Mouse (Mus musculus): Measurements from ENCODE around the gene Slc23a4. TPM values are rescaled to one million over a fixed set of nuclear protein-coding genes. Genes with fewer than 3 reads are reported as not detected.

Gene Slc23a4
- total and polyA plus RNA-seq, 2 experiments from 2014 or later = 0.68 to 2.6 TPM

DNA sequence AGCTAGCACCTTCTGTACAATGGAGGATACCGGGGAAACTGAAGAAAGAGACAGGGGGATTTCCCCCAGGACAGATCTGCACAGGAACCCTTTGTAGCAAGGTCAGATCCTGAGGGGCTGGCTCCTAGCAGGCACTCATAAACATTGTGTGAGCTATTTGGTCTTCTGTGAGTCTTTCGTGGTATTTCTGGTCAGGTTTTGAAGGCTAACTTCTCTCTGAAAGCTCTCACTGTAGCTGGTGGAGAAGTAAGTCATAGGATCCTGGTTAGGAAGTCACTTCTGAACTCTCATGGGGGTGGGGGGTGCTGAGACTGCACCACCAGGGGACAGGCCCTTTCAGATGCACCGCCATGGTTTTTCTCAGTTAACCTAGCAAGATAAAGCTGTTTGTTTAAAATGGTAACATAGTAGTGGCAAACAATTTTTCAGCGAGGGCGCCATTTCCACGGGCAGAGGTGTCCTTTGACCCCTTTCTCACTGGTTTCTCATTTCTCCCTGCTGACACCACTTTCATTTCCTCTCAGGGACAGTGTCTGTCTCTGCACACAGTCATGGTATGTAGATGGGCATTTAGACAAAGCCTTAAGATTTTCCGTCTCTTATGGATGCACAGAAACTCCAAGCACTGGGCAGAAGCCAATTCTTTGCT, 49.8 kb downstream of the Slc23a4 start:
- no peaks in the 10 kb centered on the region for H3K27me3 ChIP-seq (ENCODE audit: insufficient read depth, low read length)
- H3K9ac ChIP-seq (replicated peaks; ENCODE audit: low read length) = no peak overlapping the region
- H3K9me3 ChIP-seq (ENCODE audit: low read length) = no peaks in the 10 kb centered on the region
- H3K27ac ChIP-seq = no peak overlapping the region
- DNase-seq (ENCODE audit: low spot score) (no peak), ATAC-seq (no peak)
- no peak for TF ChIP-seq CTCF (IDR thresholded peaks at IDR 0.05; ENCODE audit: low read depth)
- H3K4me3 ChIP-seq (ENCODE audit: low read length) = no peak overlapping the region
- H3K4me2 ChIP-seq (ENCODE audit: low read depth, low read length) = no peak overlapping the region
- no peaks in the 10 kb centered on the region for H3K36me3 ChIP-seq (ENCODE audit: insufficient read depth, low read length)
- WGBS = 75% methylated on average over 7 of the region's 7 CpGs
- H3K4me1 ChIP-seq (ENCODE audit: insufficient read depth, low read length) = no peaks in the 10 kb centered on the region

GRCm38 (mm10) chr6:34936743-34937142, 51.5 kb downstream of the Slc23a4 start:
- 77% methylated on average over 5 of the region's 5 CpGs for WGBS
- Histone ChIP-seq H3K4me1 (ENCODE audit: insufficient read depth, low read length) (no peaks in the 10 kb centered on the region), H3K27ac (no peak overlapping the region), H3K27me3 (ENCODE audit: insufficient read depth, low read length) (no peaks in the 10 kb centered on the region), H3K9ac (replicated peaks; ENCODE audit: low read length) (no peak overlapping the region), H3K9me3 (ENCODE audit: low read length) (no peaks in the 10 kb centered on the region), H3K36me3 (ENCODE audit: insufficient read depth, low read length) (no peaks in the 10 kb centered on the region), H3K4me3 (ENCODE audit: low read length) (no peak overlapping the region), H3K4me2 (ENCODE audit: low read depth, low read length) (no peak overlapping the region)
- DNase-seq (ENCODE audit: low spot score) (no peak), ATAC-seq (no peak)
- no peak for TF ChIP-seq CTCF (IDR thresholded peaks at IDR 0.05; ENCODE audit: low read depth)

DNA sequence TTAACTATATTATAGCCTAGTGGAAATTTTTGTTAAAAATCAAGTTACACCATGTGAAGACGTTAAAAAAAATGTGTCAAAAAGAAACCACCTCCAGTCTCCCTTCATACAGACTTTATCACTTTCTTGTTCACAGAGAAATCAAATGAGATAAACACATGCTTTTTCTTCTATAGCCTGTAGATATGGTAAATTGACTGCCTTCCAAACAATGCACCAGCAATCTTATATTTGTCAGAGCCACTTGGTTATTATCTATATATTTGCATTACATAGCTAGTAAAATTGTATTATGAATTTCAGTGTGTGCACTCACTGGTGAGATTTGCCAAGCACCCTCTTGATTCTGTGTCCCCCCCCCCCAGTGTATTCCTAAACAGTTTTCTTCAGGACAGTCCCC, 55.6 kb downstream of the Slc23a4 start:
- ATAC-seq (no peak), DNase-seq (ENCODE audit: low spot score) (no peak)
- no peak for TF ChIP-seq CTCF (IDR thresholded peaks at IDR 0.05; ENCODE audit: low read depth)
- WGBS = 89% methylated on average over 1 of the region's 1 CpGs
- Histone ChIP-seq H3K36me3 (ENCODE audit: insufficient read depth, low read length) (no peaks in the 10 kb centered on the region), H3K4me1 (ENCODE audit: insufficient read depth, low read length) (no peaks in the 10 kb centered on the region), H3K9ac (replicated peaks; ENCODE audit: low read length) (no peak overlapping the region), H3K4me2 (ENCODE audit: low read depth, low read length) (no peak overlapping the region), H3K27me3 (ENCODE audit: insufficient read depth, low read length) (no peaks in the 10 kb centered on the region), H3K27ac (no peak overlapping the region), H3K9me3 (ENCODE audit: low read length) (no peaks in the 10 kb centered on the region), H3K4me3 (ENCODE audit: low read length) (no peak overlapping the region)

GRCm38 (mm10) chr6:34927594-34927993, 60.6 kb downstream of the Slc23a4 start:
- no peaks in the 10 kb centered on the region for H3K27me3 ChIP-seq (ENCODE audit: insufficient read depth, low read length)
- no peak for DNase-seq (ENCODE audit: low spot score)
- H3K27ac ChIP-seq = no peak overlapping the region
- no peak for TF ChIP-seq CTCF (IDR thresholded peaks at IDR 0.05; ENCODE audit: low read depth)
- no peak overlapping the region for H3K4me2 ChIP-seq (ENCODE audit: low read depth, low read length)
- no peak overlapping the region for H3K9ac ChIP-seq (replicated peaks; ENCODE audit: low read length)
- 93% methylated on average over 8 of the region's 8 CpGs for WGBS
- H3K4me3 ChIP-seq (ENCODE audit: low read length) = no peak overlapping the region
- ATAC-seq = no peak
- no peaks in the 10 kb centered on the region for H3K4me1 ChIP-seq (ENCODE audit: insufficient read depth, low read length)
- H3K9me3 ChIP-seq (ENCODE audit: low read length) = no peaks in the 10 kb centered on the region
- no peaks in the 10 kb centered on the region for H3K36me3 ChIP-seq (ENCODE audit: insufficient read depth, low read length)

DNA sequence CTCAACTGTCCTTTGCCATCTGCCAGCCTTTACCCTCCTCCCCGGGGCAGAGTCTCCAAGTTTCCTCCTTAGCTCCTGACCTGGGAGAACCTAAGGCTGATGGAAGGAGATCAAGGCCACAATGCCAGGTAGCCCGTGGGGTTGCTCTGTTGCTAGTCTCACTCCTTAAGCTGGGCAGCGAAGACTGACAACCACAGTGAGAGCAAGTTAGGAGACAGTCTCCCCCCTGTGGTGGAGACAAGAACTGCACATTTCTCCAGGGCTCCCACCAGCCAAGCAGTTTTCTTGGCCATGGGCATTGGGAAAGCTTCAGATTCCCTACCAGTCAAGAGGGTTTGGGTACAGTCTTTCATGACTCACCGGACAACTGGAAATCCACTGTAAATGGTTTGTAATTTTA, 61.0 kb downstream of the Slc23a4 start:
- Histone ChIP-seq H3K9me3 (ENCODE audit: low read length) (no peaks in the 10 kb centered on the region), H3K9ac (replicated peaks; ENCODE audit: low read length) (no peak overlapping the region), H3K36me3 (ENCODE audit: insufficient read depth, low read length) (no peaks in the 10 kb centered on the region), H3K4me1 (ENCODE audit: insufficient read depth, low read length) (no peaks in the 10 kb centered on the region), H3K4me2 (ENCODE audit: low read depth, low read length) (no peak overlapping the region), H3K27me3 (ENCODE audit: insufficient read depth, low read length) (no peaks in the 10 kb centered on the region), H3K4me3 (ENCODE audit: low read length) (no peak overlapping the region), H3K27ac (no peak overlapping the region)
- peak; percentile 81 for TF ChIP-seq CTCF (IDR thresholded peaks at IDR 0.05; ENCODE audit: low read depth)
- 43% methylated on average over 4 of the region's 4 CpGs for WGBS
- ATAC-seq (peak; percentile 59; the same call in 1 of the 2 replicates), DNase-seq (ENCODE audit: low spot score) (peak; percentile 66)

DNA sequence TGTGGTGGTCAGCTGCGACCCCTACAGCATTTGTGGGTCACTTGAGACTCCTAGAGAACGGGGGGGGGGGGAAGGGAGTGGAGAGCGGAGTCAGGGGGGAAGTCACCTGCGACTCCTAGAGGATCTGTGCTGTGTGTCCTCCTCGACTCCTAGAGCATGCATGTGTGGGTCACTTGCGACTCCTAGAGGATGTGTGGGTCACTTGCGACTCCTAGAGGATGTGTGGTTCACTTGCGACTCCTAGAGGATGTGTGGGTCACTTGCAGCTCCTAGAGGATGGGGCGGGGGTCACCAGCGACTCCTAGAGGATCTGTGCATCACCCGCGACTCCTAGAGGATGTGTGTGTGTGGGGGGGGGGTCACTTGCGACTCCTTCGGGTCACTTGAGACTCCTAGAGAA, 66.3 kb downstream of the Slc23a4 start:
- DNase-seq (ENCODE audit: low spot score) (peak; percentile 48), ATAC-seq (peak; percentile 45; the same call in 1 of the 2 replicates)
- Histone ChIP-seq H3K4me2 (ENCODE audit: low read depth, low read length) (no peak overlapping the region), H3K36me3 (ENCODE audit: insufficient read depth, low read length) (no peaks in the 10 kb centered on the region), H3K9ac (replicated peaks; ENCODE audit: low read length) (no peak overlapping the region), H3K27ac (no peak overlapping the region), H3K27me3 (ENCODE audit: insufficient read depth, low read length) (no peaks in the 10 kb centered on the region), H3K9me3 (ENCODE audit: low read length) (no peaks in the 10 kb centered on the region), H3K4me3 (ENCODE audit: low read length) (no peak overlapping the region), H3K4me1 (ENCODE audit: insufficient read depth, low read length) (no peaks in the 10 kb centered on the region)
- 68% methylated on average over 14 of the region's 14 CpGs for WGBS
- TF ChIP-seq CTCF (IDR thresholded peaks at IDR 0.05; ENCODE audit: low read depth) = peak; percentile 74

DNA sequence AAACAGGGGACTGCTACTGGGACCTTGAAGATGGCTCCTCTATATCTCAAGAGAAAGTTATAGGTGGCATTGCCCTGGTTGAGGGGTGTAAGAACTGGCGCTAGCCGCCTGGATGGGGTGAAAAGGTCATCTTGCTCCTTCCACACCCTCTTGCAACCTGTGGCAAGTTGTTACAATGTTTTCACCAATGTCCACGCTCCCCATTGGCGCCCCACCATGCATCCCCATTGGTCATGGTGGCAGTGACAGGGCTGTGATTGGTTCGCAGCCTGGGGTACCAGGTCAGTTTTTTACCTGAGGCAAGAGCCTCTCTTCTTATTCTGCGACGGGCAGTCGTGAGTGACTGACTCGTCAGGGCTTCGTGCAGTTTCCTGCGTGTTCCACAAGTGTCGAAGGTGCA, 67.6 kb downstream of the Slc23a4 start:
- H3K4me2 ChIP-seq (ENCODE audit: low read depth, low read length) = no peak overlapping the region
- no peaks in the 10 kb centered on the region for H3K9me3 ChIP-seq (ENCODE audit: low read length)
- WGBS = 93% methylated on average over 12 of the region's 12 CpGs
- no peak overlapping the region for H3K4me3 ChIP-seq (ENCODE audit: low read length)
- H3K27me3 ChIP-seq (ENCODE audit: insufficient read depth, low read length) = no peaks in the 10 kb centered on the region
- H3K36me3 ChIP-seq (ENCODE audit: insufficient read depth, low read length) = no peaks in the 10 kb centered on the region
- ATAC-seq (no peak), DNase-seq (ENCODE audit: low spot score) (no peak)
- no peaks in the 10 kb centered on the region for H3K4me1 ChIP-seq (ENCODE audit: insufficient read depth, low read length)
- H3K9ac ChIP-seq (replicated peaks; ENCODE audit: low read length) = no peak overlapping the region
- H3K27ac ChIP-seq = no peak overlapping the region
- no peak for TF ChIP-seq CTCF (IDR thresholded peaks at IDR 0.05; ENCODE audit: low read depth)
